Mouse (Mus musculus) heart, adult 9 months (tissue): ENCODE measurements around the gene Slc44a4.
"Not testable (repeated sequence)": the region's sequence is repeated elsewhere in the genome, so short reads cannot be mapped to it uniquely, and the experiment has no call there.

Source experiments
- DNase-seq, 2 experiments: peaks; one replicate each; pipeline ENCODE4 v3.0.0; 2022; ENCODE audit warnings: low spot score in 2 of 2

Slc44a4 gene

GRCm38 (mm10) chr17:34899053-34899889 is 15.0 kb upstream of the Slc44a4 start:
- DNase-seq = peak; percentile 43 to 61

- DNase-seq = peak; percentile 29 to 50
These were observed 14.4 kb upstream of the Slc44a4 start for GRCm38 (mm10) chr17:34899890-34900243.

GRCm38 (mm10) chr17:34900826-34901225 is 13.4 kb upstream of the Slc44a4 start:
- DNase-seq = not testable (repeated sequence)

GRCm38 (mm10) chr17:34901948-34902347 is 12.3 kb upstream of the Slc44a4 start:
- DNase-seq = not testable (repeated sequence)

- DNase-seq = no peak
These were observed 11.4 kb upstream of the Slc44a4 start for GRCm38 (mm10) chr17:34902895-34903294.

GRCm38 (mm10) chr17:34910982-34911381 is 3.3 kb upstream of the Slc44a4 start:
- DNase-seq = no peak

- DNase-seq = peak; percentile 57 to 65
These were observed 2.3 kb upstream of the Slc44a4 start for GRCm38 (mm10) chr17:34911945-34912351.

GRCm38 (mm10) chr17:34915410-34915831 is 1.2 kb downstream of the Slc44a4 start:
- no peak for DNase-seq

GRCm38 (mm10) chr17:34916316-34916715 is 2.0 kb downstream of the Slc44a4 start:
- no peak for DNase-seq

- no peak for DNase-seq
These were observed 2.9 kb downstream of the Slc44a4 start for GRCm38 (mm10) chr17:34917188-34917587.

GRCm38 (mm10) chr17:34922939-34923338 is 8.7 kb downstream of the Slc44a4 start:
- DNase-seq = no peak

GRCm38 (mm10) chr17:34924258-34924657 is 10.0 kb downstream of the Slc44a4 start:
- no peak for DNase-seq

GRCm38 (mm10) chr17:34927306-34928019 is 13.2 kb downstream of the Slc44a4 start:
- DNase-seq = no peak

- no peak for DNase-seq
These were observed 14.6 kb downstream of the Slc44a4 start for GRCm38 (mm10) chr17:34928841-34929240.

- peak; percentile 99 for DNase-seq
These were observed 16.9 kb downstream of the Slc44a4 start, which contains the start of gene Neu1 for GRCm38 (mm10) chr17:34931061-34931734. TSS of gene Neu1 (plus strand) at chr17:34931253.

GRCm38 (mm10) chr17:34931735-34932098 is 17.5 kb downstream of the Slc44a4 start:
- DNase-seq = no peak

- no peak for DNase-seq
These were observed 18.0 kb downstream of the Slc44a4 start for GRCm38 (mm10) chr17:34932287-34932686.

GRCm38 (mm10) chr17:34934031-34934430 is 19.8 kb downstream of the Slc44a4 start:
- DNase-seq = no peak

- DNase-seq = peak; percentile 35 to 60
These were observed 20.6 kb downstream of the Slc44a4 start for GRCm38 (mm10) chr17:34934830-34935229.

GRCm38 (mm10) chr17:34937960-34938505 is 23.8 kb downstream of the Slc44a4 start:
- DNase-seq = no peak

GRCm38 (mm10) chr17:34941344-34942041 is 27.2 kb downstream of the Slc44a4 start:
- peak; percentile 47 to 48 for DNase-seq
